Mouse (Mus musculus): ENCODE data around the gene Clrn2. TPM values are rescaled to one million over a fixed set of nuclear protein-coding genes. Genes with fewer than 3 reads are reported as not detected.
"Not testable (repeated sequence)": the region's sequence is repeated elsewhere in the genome, so short reads cannot be mapped to it uniquely, and the experiment has no call there.

Gene Clrn2
- not detected for total RNA-seq (2018; cell fraction: chromatin; rRNA removed)
- total RNA-seq (2018; cell fraction: cytosol; rRNA removed): not detected
- total RNA-seq (2018; cell fraction: nucleus; rRNA removed): not detected
- not detected in 3 replicates for polyA plus RNA-seq (2018)

- H3K79me2 ChIP-seq (ENCODE audit: inconsistent target): peaks cover 7% of the 10 kb centered on the region; the same call in 1 of the 2 replicates
- H3K27ac ChIP-seq: no peak within 1 kb of the TSS
- H3K4me3 ChIP-seq (ENCODE audit: inconsistent target): no peak within 1 kb of the TSS
- WGBS (ENCODE audit: missing documents): 84% methylated on average over 6 of the region's 6 CpGs
- no peaks in the 10 kb centered on the region for H3K36me3 ChIP-seq (ENCODE audit: inconsistent target)
Observed at GRCm38 (mm10) chr5:45453451-45453850, at the start of gene Clrn2. TSS of gene Clrn2 (plus strand) at chr5:45453751.

- Histone ChIP-seq H3K27ac (no peak overlapping the region), H3K36me3 (ENCODE audit: inconsistent target) (no peaks in the 10 kb centered on the region), H3K4me3 (ENCODE audit: inconsistent target) (no peak overlapping the region), H3K79me2 (ENCODE audit: inconsistent target) (no peaks in the 10 kb centered on the region)
- WGBS (ENCODE audit: missing documents): 89% methylated on average over 2 of the region's 2 CpGs
Observed at GRCm38 (mm10) chr5:45406129-45406528, 47.4 kb upstream of the Clrn2 start.

- 93% methylated on average over 3 of the region's 3 CpGs for WGBS (ENCODE audit: missing documents)
- Histone ChIP-seq H3K36me3 (ENCODE audit: inconsistent target) (no peaks in the 10 kb centered on the region), H3K27ac (no peak overlapping the region), H3K4me3 (ENCODE audit: inconsistent target) (no peak overlapping the region), H3K79me2 (ENCODE audit: inconsistent target) (no peaks in the 10 kb centered on the region)
Observed at GRCm38 (mm10) chr5:45416478-45416877, 37.1 kb upstream of the Clrn2 start.

- 52% methylated on average over 3 of the region's 3 CpGs for WGBS (ENCODE audit: missing documents)
- no peak overlapping the region for H3K27ac ChIP-seq
- no peaks in the 10 kb centered on the region for H3K36me3 ChIP-seq (ENCODE audit: inconsistent target)
- no peak overlapping the region for H3K4me3 ChIP-seq (ENCODE audit: inconsistent target)
- H3K79me2 ChIP-seq (ENCODE audit: inconsistent target): no peaks in the 10 kb centered on the region
Observed at GRCm38 (mm10) chr5:45417859-45418443, 35.6 kb upstream of the Clrn2 start.

- Histone ChIP-seq H3K79me2 (ENCODE audit: inconsistent target) (no peaks in the 10 kb centered on the region), H3K36me3 (ENCODE audit: inconsistent target) (no peaks in the 10 kb centered on the region), H3K4me3 (ENCODE audit: inconsistent target) (no peak overlapping the region), H3K27ac (no peak overlapping the region)
- WGBS (ENCODE audit: missing documents): 85% methylated on average over 9 of the region's 10 CpGs
Observed at GRCm38 (mm10) chr5:45419841-45420638, 33.5 kb upstream of the Clrn2 start.

GRCm38 (mm10) chr5:45421881-45422844, 31.4 kb upstream of the Clrn2 start:
- Histone ChIP-seq H3K4me3 (ENCODE audit: inconsistent target) (no peak overlapping the region), H3K79me2 (ENCODE audit: inconsistent target) (no peaks in the 10 kb centered on the region), H3K36me3 (ENCODE audit: inconsistent target) (no peaks in the 10 kb centered on the region), H3K27ac (no peak overlapping the region)
- WGBS (ENCODE audit: missing documents): 87% methylated on average over 11 of the region's 12 CpGs

- 38% methylated on average over 8 of the region's 8 CpGs for WGBS (ENCODE audit: missing documents)
- Histone ChIP-seq H3K36me3 (ENCODE audit: inconsistent target) (no peaks in the 10 kb centered on the region), H3K79me2 (ENCODE audit: inconsistent target) (no peaks in the 10 kb centered on the region), H3K4me3 (ENCODE audit: inconsistent target) (no peak overlapping the region), H3K27ac (no peak overlapping the region)
Observed at GRCm38 (mm10) chr5:45424021-45424886, 29.3 kb upstream of the Clrn2 start.

- not testable (repeated sequence) for H3K79me2 ChIP-seq (ENCODE audit: inconsistent target); H3K36me3 ChIP-seq (ENCODE audit: inconsistent target); H3K27ac ChIP-seq; H3K4me3 ChIP-seq (ENCODE audit: inconsistent target)
- 100% methylated on average over 1 of the region's 1 CpGs for WGBS (ENCODE audit: missing documents)
Observed at GRCm38 (mm10) chr5:45425771-45426170, 27.8 kb upstream of the Clrn2 start.

- Histone ChIP-seq H3K27ac (no peak overlapping the region), H3K36me3 (ENCODE audit: inconsistent target) (no peaks in the 10 kb centered on the region), H3K4me3 (ENCODE audit: inconsistent target) (no peak overlapping the region), H3K79me2 (ENCODE audit: inconsistent target) (no peaks in the 10 kb centered on the region)
- WGBS (ENCODE audit: missing documents): 44% methylated on average over 1 of the region's 1 CpGs
Observed at GRCm38 (mm10) chr5:45426416-45427034, 27.0 kb upstream of the Clrn2 start.

- no peak overlapping the region for H3K4me3 ChIP-seq (ENCODE audit: inconsistent target)
- no peaks in the 10 kb centered on the region for H3K79me2 ChIP-seq (ENCODE audit: inconsistent target)
- H3K36me3 ChIP-seq (ENCODE audit: inconsistent target): no peaks in the 10 kb centered on the region
- WGBS (ENCODE audit: missing documents): 100% methylated on average over 7 of the region's 7 CpGs
- no peak overlapping the region for H3K27ac ChIP-seq
Observed at GRCm38 (mm10) chr5:45427891-45428290, 25.7 kb upstream of the Clrn2 start.

GRCm38 (mm10) chr5:45435967-45436950, 17.3 kb upstream of the Clrn2 start:
- no peaks in the 10 kb centered on the region for H3K79me2 ChIP-seq (ENCODE audit: inconsistent target)
- peaks cover 55% of the 10 kb centered on the region for H3K36me3 ChIP-seq (ENCODE audit: inconsistent target)
- no peak overlapping the region for H3K4me3 ChIP-seq (ENCODE audit: inconsistent target)
- 95% methylated on average over 14 of the region's 14 CpGs for WGBS (ENCODE audit: missing documents)
- H3K27ac ChIP-seq: no peak overlapping the region

GRCm38 (mm10) chr5:45437826-45438225, 15.7 kb upstream of the Clrn2 start:
- Histone ChIP-seq H3K27ac (no peak overlapping the region), H3K36me3 (ENCODE audit: inconsistent target) (peaks cover 66% of the 10 kb centered on the region), H3K79me2 (ENCODE audit: inconsistent target) (no peaks in the 10 kb centered on the region), H3K4me3 (ENCODE audit: inconsistent target) (no peak overlapping the region)
- WGBS (ENCODE audit: missing documents): 94% methylated on average over 4 of the region's 4 CpGs

All from macrophage (primary cell).